Mouse (Mus musculus): ENCODE data around the gene Prr12.
A peak's percentile ranks its signal among the peaks of the same experiment; 100 is the strongest.
"Not testable (repeated sequence)": the region's sequence is repeated elsewhere in the genome, so short reads cannot be mapped to it uniquely, and the experiment has no call there.

The Prr12 gene

DNA sequence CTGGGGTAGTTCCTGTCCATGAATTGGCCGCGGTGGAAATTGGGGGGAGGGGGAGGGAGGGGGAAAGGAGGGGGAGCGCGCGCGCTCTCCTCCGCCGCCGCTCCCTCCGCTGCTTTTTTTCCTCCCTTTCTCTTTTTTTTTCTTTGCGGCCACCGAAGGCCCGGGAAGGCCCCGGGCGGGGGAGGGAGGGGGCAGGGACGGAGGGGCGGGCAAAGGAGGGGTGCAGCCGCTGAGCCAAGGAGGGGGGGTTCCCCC lies at the start of gene Prr12:
Gene Prr12 (minus strand): TSS at position 20 of the 255 bp plus-strand sequence.
- DNase-seq: no peak

DNA sequence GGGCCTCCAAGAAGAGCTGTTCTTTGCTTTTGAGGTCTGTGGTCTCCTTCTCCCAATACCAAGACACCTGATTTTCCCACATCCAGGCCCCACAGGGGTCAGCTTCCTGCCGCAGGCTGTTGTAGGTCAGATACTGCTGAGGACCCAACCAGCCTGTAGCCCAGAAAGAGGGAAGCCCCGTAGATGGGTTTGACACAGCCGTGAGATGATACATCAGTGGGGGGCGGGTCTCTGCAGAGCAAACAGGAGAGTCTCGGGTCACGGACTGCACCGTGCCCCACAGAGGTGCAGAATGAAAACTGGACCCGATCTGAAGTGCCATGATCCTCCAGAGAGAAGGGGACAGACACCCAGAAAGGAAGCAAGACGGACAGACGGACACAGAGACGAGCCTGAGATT lies 49.8 kb upstream of the Prr12 start:
- DNase-seq: no peak

DNA sequence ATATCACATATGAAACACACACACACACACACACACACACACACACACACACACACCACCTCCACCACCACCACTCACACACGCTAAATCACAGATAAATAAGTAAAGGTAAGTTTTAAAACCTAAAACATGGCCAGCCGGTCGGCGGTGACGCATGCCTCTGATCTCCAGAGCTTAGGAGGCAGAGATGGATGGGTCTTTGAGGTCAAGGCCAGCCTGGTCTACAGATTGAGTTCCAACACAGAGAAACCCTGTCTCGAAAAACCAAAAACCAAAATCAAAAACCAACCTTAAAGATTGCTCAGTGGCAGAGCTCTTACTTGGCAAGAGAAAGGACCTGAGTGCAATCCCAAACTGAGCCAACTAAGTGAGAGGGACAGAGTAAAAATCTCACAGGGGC lies 47.4 kb upstream of the Prr12 start:
- DNase-seq: no peak

DNA sequence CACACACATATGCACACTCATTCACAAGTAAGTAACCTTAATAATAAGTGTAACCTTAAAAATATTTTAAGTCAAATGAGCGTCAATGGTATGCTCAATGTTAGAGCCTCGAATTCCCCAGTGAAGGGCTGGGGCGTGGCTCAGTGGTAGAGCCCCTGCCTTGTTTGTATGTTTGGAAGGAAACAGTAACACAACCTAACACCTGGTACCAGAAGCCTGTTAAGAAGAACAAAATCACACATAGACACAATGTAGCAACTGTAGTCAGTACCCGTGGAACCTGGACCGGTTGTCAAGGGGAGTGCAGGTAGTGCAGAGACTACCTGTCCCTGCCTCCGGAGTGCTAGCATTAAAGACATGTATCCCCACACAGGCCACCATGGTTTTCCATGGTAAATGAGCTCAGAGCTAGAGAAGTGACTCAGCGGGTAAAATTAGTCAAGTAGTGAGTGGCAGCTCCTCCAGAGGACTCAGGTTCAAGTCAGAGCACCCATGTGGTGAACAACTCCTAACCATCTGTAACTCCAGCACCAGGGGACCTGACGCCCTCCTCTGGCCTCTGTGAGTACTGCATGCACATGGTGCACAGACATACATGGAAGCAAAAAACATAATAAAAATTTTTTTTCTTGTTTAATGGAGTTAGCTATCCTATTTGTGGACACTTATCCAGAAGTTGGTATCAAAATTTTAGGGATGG lies 46.0 kb upstream of the Prr12 start:
- DNase-seq: no peak

DNA sequence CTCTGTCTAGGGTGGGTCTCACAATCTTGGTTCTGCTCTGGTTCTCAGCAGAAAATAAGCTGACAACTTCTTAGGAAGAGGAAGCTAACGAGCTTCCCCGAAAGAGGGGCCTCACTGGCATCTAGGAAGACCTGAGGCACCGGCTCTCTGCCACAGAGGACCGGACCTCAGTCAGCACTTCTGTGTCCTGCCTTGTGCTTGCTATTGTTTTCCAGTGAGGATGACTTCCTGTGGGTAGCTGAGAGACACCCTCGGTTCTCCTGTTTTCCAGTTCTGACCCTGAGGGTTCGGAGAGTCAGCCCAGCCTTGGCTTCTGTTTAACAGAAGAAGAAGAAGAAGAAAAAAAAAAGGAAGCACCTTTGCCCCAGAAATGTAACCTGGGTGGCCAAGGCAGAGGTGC lies 44.8 kb upstream of the Prr12 start:
- DNase-seq: peak; percentile 50

DNA sequence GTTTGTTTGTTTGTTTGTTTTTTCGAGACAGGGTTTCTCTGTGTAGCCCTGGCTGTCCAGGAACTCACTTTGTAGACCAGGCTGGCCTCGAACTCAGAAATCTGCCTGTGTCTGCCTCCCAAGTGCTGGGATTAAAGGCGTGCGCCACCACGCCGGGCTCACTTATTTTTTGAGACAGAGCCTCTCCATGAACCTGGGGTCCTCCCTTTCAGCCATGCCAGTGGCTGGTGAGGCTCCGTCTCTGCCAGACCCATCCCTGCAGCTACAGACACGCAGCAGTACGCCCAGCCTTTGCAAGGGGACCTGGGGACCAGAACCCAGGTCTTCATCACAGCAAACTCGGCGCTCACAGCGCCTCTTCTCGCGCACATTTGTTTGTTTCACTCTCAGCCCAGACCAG lies 43.3 kb upstream of the Prr12 start:
- DNase-seq: not testable (repeated sequence)

DNA sequence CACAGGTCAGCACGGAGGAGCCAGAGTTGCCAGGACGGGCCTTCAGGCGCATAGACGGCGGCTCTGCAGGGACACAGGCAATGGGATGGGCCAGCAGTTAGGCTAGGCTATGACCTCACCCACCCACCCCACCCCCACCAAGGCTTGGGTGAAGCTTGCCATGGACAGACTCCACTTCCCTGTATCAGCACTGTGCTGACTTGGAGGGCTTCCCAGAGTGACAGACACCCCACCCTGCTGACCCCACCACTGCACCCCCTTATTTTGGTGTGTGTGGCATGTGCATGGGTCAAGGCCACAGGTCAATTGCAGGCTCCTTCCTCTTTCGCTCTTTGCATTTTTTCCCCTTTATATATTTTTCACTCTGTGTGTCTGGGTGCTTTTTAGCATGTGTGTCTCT lies 42.7 kb upstream of the Prr12 start:
- DNase-seq: no peak

DNA sequence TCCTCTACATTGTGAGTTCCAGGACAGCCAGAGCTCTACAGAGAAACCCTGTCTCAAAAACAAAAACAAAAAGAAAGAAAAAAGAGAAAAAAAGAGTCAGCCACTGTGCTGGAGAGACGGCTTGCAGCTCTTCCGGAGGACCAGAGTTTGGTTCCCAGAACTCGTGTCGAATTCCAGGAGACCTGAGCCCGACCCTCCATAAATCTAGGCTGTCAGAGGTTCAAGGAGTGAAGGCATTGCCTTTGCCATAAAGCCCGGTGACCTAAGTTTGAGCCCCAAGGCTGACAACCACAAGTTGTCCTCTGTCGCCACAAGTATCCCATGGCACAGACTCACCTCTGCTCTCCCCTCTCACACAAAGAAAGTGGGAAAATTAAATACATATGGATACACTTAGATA lies 41.4 kb upstream of the Prr12 start:
- DNase-seq: no peak

DNA sequence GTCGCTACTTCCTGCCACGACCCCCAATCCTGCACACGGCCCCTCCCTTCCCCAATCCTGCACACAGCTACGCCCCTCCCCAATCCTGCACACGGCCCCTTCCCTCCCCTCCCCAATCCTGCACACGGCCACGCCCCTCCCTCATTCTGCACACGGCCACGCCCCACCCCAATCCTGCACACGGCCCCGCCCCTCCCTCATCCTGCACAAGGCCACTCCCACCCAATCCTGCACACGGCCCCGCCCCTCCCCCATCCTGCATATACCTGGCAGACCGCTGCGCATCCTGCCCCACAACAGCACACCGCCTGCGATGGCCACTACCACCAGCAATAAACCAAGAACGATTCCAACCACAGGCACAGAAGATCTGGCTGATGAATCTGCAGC lies 40.8 kb upstream of the Prr12 start:
- DNase-seq: no peak

DNA sequence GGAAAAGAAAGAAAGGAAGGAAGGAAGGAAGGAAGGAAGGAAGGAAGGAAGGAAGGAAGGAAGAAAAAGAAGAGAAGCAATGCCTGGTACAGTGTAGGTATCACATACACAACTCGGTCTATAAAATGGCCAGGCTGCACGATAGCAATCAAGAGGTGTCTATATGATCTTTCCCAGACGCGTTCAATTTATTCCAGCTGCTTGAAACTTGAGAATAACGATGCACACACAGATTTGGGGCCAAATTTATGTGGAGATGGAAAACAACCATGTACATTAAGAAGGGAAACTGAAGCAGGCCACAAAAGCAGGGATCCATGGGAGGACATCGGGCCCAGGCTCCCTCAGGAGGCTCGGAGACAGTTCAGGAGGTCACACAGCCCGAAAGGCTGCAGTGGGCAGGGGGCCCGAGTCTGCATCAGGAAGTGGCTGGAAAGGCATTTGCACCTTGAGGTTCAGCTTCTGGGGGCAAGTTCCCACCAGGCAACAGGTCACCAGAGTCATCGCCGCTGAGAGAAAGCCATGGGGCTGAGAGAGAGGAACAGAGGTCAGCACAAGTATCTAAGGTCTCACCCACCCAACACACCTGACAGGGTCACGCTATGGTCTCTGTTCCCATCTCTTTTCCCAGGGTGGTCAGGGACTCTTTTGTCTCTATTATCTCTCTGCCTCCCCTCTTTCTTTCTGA lies 40.3 kb upstream of the Prr12 start:
- DNase-seq: no peak

DNA sequence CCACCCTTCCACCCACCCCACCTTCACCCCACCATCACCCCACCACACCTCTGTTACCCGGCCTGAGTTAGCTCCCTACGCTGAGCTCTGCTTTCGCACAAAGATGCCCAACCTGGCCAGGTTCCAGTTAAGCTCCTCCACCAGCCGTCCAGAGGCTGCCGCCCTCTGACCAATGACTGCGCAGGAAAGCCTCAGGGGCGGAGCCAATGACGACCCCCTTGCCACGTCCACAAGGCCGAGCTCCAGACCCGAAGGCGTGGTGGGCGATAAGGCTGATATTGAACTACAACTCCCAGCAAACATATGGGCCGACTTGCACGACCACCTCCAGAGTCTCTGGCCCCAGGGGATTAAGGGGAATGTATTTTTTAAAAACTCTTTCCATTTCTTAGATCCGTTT lies 39.4 kb upstream of the Prr12 start, which contains the start of gene Rcn3:
Gene Rcn3 (minus strand): TSS at position 174 of the 400 bp plus-strand sequence.
- DNase-seq: peak; percentile 91

DNA sequence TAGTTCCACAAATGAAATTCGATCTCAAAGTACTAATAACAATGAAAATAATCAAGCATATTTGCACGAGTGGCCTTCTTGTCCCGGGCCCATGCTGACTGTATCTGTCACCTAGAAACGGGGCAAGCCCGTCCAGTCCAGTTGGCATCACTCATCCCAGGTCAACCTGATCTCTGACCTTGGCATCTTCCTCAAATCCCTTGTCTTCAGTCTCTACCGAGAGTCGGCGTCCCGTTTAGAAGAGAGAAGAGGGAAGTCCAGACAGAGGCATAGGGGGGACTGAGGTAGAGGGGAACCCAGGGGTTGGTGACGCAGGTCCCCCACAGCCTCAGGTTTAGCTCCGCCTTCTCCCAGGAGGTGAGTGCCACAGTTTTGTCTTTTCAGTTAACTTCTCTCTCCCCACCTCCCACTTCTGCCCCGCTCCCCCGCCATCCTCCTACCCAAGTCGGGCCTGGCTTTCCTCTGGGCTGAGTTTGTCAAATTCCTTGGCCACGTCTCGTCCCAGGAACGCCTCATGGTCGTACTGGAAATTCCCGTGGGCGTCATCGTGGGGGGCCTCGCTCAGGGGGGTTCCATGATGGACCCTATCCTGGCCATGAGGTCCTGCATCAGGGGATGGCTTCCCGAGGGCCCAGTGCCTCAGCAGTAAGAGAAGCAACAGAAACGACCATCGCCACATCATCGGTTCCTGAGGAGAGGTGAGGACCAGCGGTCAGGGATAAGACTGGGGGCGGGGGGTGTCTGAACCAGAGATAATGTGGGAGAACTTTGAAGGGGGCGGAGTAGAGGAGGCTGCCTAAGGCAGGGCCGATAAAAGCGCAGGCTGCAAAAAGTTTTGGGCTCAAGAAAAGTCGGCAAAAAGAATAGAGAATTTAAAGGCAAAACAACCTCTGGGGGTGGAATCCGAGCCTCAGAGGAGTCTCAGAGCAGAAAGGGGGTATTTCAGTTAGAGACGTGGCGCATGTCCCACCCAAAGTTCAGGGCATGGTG lies 38.6 kb upstream of the Prr12 start:
- DNase-seq: peak; percentile 42

DNA sequence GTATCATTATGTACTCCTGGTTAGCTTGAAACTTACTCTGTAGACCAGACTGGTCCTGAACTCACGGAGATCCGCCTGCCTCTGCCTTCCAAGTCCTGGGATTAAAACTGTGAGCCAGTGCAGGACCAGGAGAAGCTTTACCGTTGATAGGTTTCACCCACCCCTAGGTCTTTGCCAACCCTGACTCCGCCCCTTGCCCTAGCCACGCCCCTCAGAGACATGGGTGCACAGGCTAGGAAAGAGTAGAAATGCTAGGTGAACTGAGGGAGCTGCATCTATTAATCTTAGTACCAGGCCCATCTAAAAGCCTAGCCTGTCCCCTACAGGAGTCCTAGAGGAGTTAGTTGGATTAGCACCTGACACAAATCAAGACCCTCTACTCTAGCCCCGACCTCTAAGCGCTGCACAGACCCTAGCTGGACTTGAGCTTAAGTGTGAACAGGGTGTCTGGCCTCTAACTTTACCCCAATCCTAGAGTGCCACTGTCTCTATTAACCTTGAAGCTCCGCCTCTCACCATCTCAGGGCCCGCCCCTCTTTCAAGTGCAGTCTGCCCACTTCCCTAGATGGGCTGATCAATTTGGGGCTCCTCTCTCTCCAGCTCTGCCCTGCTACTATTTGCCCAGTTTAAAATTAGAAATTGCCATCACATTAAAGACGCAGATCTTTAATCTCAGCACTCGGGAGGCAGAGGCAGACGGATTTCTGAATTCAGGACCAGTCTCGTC lies 37.7 kb upstream of the Prr12 start:
- no peak for DNase-seq

DNA sequence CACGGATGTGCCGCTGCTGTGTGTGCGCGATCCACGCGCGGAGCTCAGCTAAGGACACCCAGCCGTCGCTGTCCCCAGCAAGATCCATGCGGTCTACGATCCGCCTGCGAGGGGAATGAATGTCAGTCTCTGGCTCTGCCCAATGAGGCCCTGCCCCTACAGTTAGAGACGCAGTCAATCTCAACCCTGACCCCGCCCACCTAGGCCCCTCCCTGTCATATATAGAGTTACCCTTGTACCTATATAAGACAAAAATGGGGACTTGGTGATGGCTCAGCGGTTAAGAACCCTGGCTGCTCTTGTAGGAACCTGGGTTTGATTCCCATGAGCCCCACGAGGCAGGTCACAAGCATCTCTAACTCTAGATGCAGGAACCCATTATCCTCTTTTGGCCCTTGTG lies 35.9 kb upstream of the Prr12 start:
- DNase-seq: no peak

DNA sequence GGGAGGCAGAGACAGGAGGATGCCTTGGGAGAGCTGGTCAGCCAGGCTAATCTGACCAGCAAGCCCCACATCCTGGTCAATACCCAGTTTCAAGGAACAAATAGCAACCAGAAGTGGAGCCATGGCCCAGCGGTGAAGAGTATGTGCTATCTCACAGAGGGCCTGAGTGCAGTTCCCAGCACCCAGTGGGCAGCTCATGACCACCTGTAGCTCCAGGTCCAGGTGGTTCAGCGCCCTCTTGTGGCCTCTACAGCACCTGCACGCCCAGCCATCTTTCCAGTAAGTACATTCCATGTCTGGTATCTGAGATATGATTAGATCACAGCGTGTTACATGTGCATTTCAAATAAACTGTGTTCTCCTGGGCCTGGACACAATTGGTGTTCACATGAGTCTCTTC lies 33.4 kb upstream of the Prr12 start:
- no peak for DNase-seq

DNA sequence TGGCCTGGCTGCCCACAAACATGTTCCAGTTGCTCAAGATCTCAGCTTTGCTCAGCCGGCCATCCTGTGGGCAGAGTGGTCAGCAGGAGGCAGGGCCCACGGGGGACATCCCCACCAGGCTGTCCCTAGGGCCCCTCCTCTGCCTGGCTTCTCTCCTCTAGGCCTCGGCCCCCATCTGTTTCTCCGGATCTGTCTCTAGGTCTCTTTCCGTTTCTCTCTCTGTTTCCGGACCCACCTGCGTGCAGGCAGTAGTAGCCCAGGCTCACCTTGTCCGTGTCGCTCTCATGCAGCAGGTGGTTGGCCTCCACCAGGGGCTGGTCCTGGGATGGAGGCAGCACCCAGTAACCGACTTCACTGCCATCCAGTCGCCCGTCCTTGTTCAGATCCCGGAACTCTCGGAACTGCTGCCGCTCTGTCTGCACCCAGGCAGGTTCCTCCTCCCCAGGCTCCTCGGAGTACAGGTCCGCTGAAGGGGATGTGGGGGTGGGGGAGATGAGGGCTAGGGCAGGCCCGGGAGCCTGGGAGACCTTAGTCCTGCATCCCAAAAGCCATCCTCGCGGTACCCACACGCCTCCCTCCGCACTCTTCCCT lies 30.7 kb upstream of the Prr12 start:
- DNase-seq: no peak

DNA sequence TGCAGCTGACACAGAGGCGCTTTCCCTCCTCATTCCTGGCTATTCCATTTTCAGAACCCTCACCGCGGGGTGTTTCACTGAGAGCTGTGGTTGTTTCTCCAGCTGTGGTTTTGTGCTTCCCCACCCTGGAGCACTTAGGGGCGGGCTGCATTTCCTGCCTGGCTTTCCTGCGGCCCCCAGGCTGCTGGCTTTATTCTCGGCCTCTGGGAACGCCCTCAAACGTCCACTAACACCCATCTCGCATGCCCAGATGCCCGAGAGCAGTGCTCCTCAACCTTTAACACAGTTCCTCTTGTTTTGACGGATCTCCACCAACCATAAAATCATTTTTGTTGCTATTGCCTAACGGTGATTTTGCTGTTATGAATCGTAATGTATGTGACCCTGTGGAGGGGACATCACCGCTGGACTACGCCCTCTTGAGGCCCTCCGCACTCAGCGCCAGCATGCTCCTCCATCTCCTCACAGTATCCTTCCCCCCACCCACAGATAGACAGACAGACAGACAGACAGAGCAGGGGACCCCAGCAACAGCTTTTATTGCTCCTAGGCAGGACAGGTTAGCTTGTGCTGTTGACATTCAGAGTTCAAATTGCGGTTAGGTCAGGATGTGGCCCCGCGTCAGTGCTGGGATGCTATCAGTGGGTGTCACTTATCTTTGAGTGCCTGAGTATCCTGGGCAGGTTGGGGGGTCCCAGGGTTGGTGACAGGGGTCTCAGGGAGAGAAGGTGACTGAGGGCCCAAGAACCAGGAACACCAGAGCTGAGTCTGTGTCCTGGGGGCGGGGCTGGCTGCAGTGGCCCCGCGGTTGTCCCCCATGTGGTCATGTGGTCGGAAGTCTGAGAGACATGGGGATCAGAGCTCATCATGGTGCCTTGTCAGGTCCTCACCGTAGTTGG lies 30.0 kb upstream of the Prr12 start:
- peak; percentile 73 for DNase-seq

DNA sequence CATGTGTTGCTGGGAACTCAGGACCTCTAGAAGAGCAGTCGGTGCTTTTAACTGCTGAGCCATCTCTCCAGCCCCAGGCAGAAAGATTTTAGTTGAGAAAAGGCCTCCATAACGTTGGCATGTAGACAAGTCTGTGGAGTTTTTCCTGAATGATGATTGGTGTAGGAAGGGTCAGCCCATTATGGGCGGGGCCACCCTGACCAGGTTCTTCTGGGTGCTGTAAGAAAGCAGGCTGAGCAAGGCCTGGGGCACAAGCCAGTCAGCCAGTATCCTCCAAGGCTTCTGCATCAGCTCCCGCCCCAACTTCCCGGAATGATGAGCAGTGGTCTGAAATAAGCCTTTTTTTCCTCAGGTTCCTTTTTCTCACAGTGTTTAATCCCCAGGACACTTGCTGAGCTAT lies 28.3 kb upstream of the Prr12 start:
- no peak for DNase-seq

DNA sequence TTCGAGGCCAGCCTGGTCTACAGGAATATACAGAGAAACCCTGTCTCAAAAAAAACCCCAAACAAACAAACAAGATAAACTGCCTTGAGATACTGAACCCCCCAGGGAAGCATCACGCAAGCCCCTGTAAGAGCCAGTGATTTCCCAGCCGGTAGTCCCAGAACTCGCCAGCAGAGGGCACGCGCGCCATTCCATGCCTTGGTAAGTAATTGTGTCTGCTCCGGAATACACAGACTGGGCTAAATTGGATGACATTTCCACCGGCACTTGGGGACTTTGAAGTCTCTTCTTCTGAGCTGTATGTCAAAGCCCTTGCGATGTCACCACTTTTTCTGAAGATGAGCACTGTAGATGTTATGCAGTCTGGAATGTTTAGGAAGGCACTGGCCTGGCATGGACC lies 27.2 kb upstream of the Prr12 start:
- peak; percentile 93 for DNase-seq

DNA sequence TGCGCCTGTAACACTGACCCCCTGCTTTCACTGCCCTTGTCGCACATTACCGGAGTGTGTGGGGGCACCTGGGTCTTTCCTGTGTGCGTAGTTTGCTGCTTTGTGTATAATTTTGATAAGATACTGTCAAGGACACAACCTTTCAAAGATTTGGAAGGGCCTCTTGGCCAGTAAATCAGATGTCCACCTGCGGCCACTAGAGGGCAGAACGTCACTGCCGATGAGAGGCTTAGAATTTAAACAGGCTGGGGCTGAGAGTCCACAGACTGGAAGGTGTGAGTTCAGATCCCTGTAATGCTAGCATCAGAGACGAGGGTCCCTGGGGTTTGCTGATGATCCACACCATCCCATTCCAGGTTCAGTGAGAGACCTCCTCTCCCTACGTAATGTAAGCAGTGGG lies 25.8 kb upstream of the Prr12 start:
- DNase-seq: peak; percentile 83

DNA sequence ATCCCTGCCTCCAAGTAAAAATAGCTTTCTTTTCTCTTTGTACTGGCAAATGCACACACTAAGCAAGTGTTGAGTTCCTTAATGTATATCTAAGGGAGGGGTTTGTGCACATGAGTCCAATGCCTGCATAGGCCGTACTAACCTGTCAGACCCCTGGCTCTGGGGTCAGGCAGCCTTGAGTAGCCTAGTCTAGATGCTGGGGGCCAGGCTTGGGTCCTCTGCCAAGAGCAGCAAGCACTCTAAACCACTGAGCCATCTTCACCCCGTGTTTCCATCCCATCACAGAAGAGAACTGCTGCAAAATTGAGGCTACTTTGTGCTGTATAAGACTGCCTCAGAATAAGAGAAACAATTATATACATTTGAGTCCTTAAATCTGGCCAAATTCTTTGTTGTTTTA lies 25.1 kb upstream of the Prr12 start:
- no peak for DNase-seq

DNA sequence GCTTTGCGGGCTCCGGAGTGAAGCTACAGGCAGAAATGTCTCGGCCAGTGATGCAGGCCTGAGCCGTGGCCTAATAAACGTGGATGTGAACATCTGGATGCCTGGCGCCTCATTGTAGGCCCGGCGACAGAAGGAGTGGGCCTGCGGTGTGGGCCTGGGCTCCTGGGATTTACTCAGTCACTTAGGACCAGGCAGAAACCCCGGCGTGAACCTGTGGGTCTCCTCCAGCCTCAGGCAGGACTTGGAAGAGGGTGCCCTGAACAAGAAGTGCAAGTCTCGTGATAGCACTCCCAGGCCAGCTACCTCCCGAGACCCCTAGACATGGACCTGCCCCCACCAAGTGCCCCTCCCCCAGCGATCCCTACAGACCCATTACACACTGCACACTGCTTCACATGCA lies 24.6 kb upstream of the Prr12 start:
- no peak for DNase-seq
